Mouse (Mus musculus): Measurements from ENCODE around the gene Gm20683. TPM values are rescaled to one million over a fixed set of nuclear protein-coding genes. Genes with fewer than 3 reads are reported as not detected.

Gene Gm20683
- polyA plus RNA-seq, 1 experiment, result not detected

GRCm38 (mm10) chr17:25786781-25787504 is 54.6 kb downstream of the Gm20683 start:
- WGBS, result 94% methylated on average over 9 of the region's 9 CpGs
- Histone ChIP-seq H3K4me1 (ENCODE audit: control insufficient read depth, insufficient read depth, low read length) (peaks cover 25% of the 10 kb centered on the region), H3K27ac (ENCODE audit: insufficient read depth, low read depth, low read length) (no peak overlapping the region), H3K4me3 (ENCODE audit: insufficient read depth, low read depth, low read length) (no peak overlapping the region)
- TF ChIP-seq POLR2A (IDR thresholded peaks at IDR 0.05; ENCODE audit: insufficient read depth, low read depth, low read length) (no peak), CTCF (IDR thresholded peaks at IDR 0.05; ENCODE audit: insufficient read depth, low read depth, low read length) (no peak)

- Histone ChIP-seq H3K4me1 (ENCODE audit: control insufficient read depth, insufficient read depth, low read length) (peaks cover 21% of the 10 kb centered on the region), H3K27ac (ENCODE audit: insufficient read depth, low read depth, low read length) (peak within 1 kb of the TSS; percentile 38), H3K4me3 (ENCODE audit: insufficient read depth, low read depth, low read length) (peak within 1 kb of the TSS; percentile 64)
- no peak for TF ChIP-seq CTCF (IDR thresholded peaks at IDR 0.05; ENCODE audit: insufficient read depth, low read depth, low read length)
- no peak for TF ChIP-seq POLR2A (IDR thresholded peaks at IDR 0.05; ENCODE audit: insufficient read depth, low read depth, low read length)
- WGBS, result 73% methylated on average over 3 of the region's 3 CpGs
These were observed 55.3 kb downstream of the Gm20683 start, which contains the start of gene Ccdc78 for GRCm38 (mm10) chr17:25786280-25786679. TSS of gene Ccdc78 (plus strand) at chr17:25786580.

- peak within 1 kb of the TSS; percentile 38 for H3K27ac ChIP-seq (ENCODE audit: insufficient read depth, low read depth, low read length)
- TF ChIP-seq CTCF (IDR thresholded peaks at IDR 0.05; ENCODE audit: insufficient read depth, low read depth, low read length) (no peak), POLR2A (IDR thresholded peaks at IDR 0.05; ENCODE audit: insufficient read depth, low read depth, low read length) (peak; percentile 72)
- WGBS, result 0% methylated on average over 23 of the region's 23 CpGs
- peak within 1 kb of the TSS; percentile 64 for H3K4me3 ChIP-seq (ENCODE audit: insufficient read depth, low read depth, low read length)
- peaks cover 15% of the 10 kb centered on the region for H3K4me1 ChIP-seq (ENCODE audit: control insufficient read depth, insufficient read depth, low read length)
These were observed 56.2 kb downstream of the Gm20683 start, which contains the start of gene Haghl for GRCm38 (mm10) chr17:25785281-25785745. TSS of gene Haghl (minus strand) at chr17:25785673.

Other genes starting within 250 kb of the Gm20683 start
- gene Gng13, start 124.6 kb downstream of the Gm20683 start, polyA plus RNA-seq (2012; ENCODE audit: insufficient read depth, insufficient read length, low replicate concordance, missing spikeins), result not detected in 2 replicates
- not detected in 2 replicates for gene Chtf18, start 114.3 kb downstream of the Gm20683 start, polyA plus RNA-seq (2012; ENCODE audit: insufficient read depth, insufficient read length, low replicate concordance, missing spikeins)
- not detected in 2 replicates for gene Rpusd1, start 114.1 kb downstream of the Gm20683 start, polyA plus RNA-seq (2012; ENCODE audit: insufficient read depth, insufficient read length, low replicate concordance, missing spikeins)
- not detected in 2 replicates for gene Mslnl, start 105.7 kb downstream of the Gm20683 start, polyA plus RNA-seq (2012; ENCODE audit: insufficient read depth, insufficient read length, low replicate concordance, missing spikeins)
- gene Msln, start 87.4 kb downstream of the Gm20683 start, polyA plus RNA-seq (2012; ENCODE audit: insufficient read depth, insufficient read length, low replicate concordance, missing spikeins), result not detected in 2 replicates
- not detected in 2 replicates for gene Narfl, start 68.0 kb downstream of the Gm20683 start, polyA plus RNA-seq (2012; ENCODE audit: insufficient read depth, insufficient read length, low replicate concordance, missing spikeins)
- not detected in 2 replicates for gene Haghl, start 56.1 kb downstream of the Gm20683 start, polyA plus RNA-seq (2012; ENCODE audit: insufficient read depth, insufficient read length, low replicate concordance, missing spikeins)
- not detected in 2 replicates for gene Ccdc78, start 55.2 kb downstream of the Gm20683 start, polyA plus RNA-seq (2012; ENCODE audit: insufficient read depth, insufficient read length, low replicate concordance, missing spikeins)
- not detected in 2 replicates for gene Fam173a, start 48.9 kb downstream of the Gm20683 start, polyA plus RNA-seq (2012; ENCODE audit: insufficient read depth, insufficient read length, low replicate concordance, missing spikeins)
- not detected in 2 replicates for gene AC134908.4, start 46.1 kb downstream of the Gm20683 start, polyA plus RNA-seq (2012; ENCODE audit: insufficient read depth, insufficient read length, low replicate concordance, missing spikeins)
- gene Metrn, start 44.6 kb downstream of the Gm20683 start, polyA plus RNA-seq (2012; ENCODE audit: insufficient read depth, insufficient read length, low replicate concordance, missing spikeins), result not detected in 2 replicates
- not detected in 2 replicates for gene Fbxl16, start 32.7 kb downstream of the Gm20683 start, polyA plus RNA-seq (2012; ENCODE audit: insufficient read depth, insufficient read length, low replicate concordance, missing spikeins)
- not detected in 2 replicates for gene Wdr24, start 18.1 kb downstream of the Gm20683 start, polyA plus RNA-seq (2012; ENCODE audit: insufficient read depth, insufficient read length, low replicate concordance, missing spikeins)
- not detected in 2 replicates for gene Jmjd8, start 12.9 kb downstream of the Gm20683 start, polyA plus RNA-seq (2012; ENCODE audit: insufficient read depth, insufficient read length, low replicate concordance, missing spikeins)
- not detected in 2 replicates for gene Stub1, start 8.4 kb downstream of the Gm20683 start, polyA plus RNA-seq (2012; ENCODE audit: insufficient read depth, insufficient read length, low replicate concordance, missing spikeins)
- gene Rhbdl1, start 4.5 kb downstream of the Gm20683 start, polyA plus RNA-seq (2012; ENCODE audit: insufficient read depth, insufficient read length, low replicate concordance, missing spikeins), result not detected in 2 replicates
- gene Rhot2, start 3.1 kb upstream of the Gm20683 start, polyA plus RNA-seq (2012; ENCODE audit: insufficient read depth, insufficient read length, low replicate concordance, missing spikeins), result not detected in 2 replicates
- gene Wdr90, start 19.7 kb upstream of the Gm20683 start, polyA plus RNA-seq (2012; ENCODE audit: insufficient read depth, insufficient read length, low replicate concordance, missing spikeins), result not detected in 2 replicates
- gene Mcrip2, start 27.0 kb upstream of the Gm20683 start, polyA plus RNA-seq (2012; ENCODE audit: insufficient read depth, insufficient read length, low replicate concordance, missing spikeins), result not detected in 2 replicates
- not detected in 2 replicates for gene Mettl26, start 33.3 kb upstream of the Gm20683 start, polyA plus RNA-seq (2012; ENCODE audit: insufficient read depth, insufficient read length, low replicate concordance, missing spikeins)
- gene Wfikkn1, start 39.1 kb upstream of the Gm20683 start, polyA plus RNA-seq (2012; ENCODE audit: insufficient read depth, insufficient read length, low replicate concordance, missing spikeins), result not detected in 2 replicates
- gene Rab40c, start 78.0 kb upstream of the Gm20683 start, polyA plus RNA-seq (2012; ENCODE audit: insufficient read depth, insufficient read length, low replicate concordance, missing spikeins), result not detected in 2 replicates
- gene Pigq, start 103.2 kb upstream of the Gm20683 start, polyA plus RNA-seq (2012; ENCODE audit: insufficient read depth, insufficient read length, low replicate concordance, missing spikeins), result not detected in 2 replicates
- not detected in 2 replicates for gene Nhlrc4, start 103.2 kb upstream of the Gm20683 start, polyA plus RNA-seq (2012; ENCODE audit: insufficient read depth, insufficient read length, low replicate concordance, missing spikeins)
- not detected in 2 replicates for gene A930017K11Rik, start 110.8 kb upstream of the Gm20683 start, polyA plus RNA-seq (2012; ENCODE audit: insufficient read depth, insufficient read length, low replicate concordance, missing spikeins)
- not detected in 2 replicates for gene Capn15, start 144.0 kb upstream of the Gm20683 start, polyA plus RNA-seq (2012; ENCODE audit: insufficient read depth, insufficient read length, low replicate concordance, missing spikeins)
- gene Rab11fip3, start 227.8 kb upstream of the Gm20683 start, polyA plus RNA-seq (2012; ENCODE audit: insufficient read depth, insufficient read length, low replicate concordance, missing spikeins), result not detected in 2 replicates
- gene Decr2, start 248.6 kb upstream of the Gm20683 start, polyA plus RNA-seq (2012; ENCODE audit: insufficient read depth, insufficient read length, low replicate concordance, missing spikeins), result not detected in 2 replicates